Mouse (Mus musculus): ENCODE results near the gene Ccdc62.

Ccdc62 gene

DNA sequence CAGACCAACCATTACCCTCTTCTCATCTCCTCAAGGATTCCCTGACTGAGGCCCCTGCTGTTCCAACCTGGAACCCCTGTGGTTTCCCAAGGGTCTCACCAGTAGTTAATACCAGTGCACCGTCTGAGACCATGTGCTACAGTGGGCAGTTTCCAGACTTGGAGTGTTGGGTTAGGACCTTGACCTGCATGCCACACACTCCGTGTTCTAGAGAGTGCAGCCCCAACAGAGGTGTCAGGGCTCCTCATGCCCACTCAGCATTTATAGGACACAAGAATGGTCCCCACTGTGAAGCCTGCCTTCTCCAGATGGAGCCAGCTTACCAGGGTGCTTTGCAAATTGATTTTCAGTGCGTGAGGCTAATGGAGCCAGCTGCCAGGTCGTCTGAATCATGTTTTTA is 72.9 kb downstream of the Ccdc62 start:
- DNase-seq (ENCODE audit: low spot score), result no peak

DNA sequence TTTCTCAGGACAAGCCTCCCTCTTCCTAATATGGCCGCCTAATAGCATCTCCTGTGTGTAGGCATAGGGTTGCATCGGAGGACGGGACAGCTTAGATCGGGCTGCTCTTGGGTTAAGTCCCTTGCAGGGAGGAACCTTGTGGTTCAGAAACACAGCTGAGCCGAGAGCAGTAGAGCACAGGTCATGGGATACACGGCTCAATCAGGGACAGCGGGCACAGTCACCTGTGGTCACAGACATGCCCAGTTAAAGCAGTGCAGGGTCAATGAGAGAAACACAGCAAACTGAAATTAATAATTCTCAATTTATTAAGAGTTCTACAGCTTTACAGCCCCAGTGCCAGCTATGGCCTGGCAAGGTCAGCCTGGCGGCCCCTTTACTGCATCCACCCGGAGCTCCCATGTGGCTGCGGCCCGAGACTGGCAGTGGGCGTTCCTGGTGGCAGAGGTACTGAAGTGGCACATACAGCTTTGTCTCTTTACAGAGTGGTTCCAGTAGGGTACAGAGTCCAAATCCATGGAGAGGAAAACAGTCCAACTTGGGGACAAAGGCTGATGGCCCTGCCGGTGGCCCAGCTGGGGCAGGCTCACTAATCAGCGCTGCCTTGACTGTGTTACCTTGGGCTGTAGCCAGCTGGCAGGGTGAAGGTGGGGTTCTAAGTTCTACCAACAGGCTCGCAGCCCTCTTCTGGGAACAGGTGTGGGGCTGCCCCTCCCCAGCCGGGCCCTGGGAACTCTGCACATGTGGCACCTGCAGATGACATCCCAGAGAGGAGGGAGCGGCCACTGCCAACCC is 74.1 kb downstream of the Ccdc62 start:
- no peak for DNase-seq (ENCODE audit: low spot score)

DNA sequence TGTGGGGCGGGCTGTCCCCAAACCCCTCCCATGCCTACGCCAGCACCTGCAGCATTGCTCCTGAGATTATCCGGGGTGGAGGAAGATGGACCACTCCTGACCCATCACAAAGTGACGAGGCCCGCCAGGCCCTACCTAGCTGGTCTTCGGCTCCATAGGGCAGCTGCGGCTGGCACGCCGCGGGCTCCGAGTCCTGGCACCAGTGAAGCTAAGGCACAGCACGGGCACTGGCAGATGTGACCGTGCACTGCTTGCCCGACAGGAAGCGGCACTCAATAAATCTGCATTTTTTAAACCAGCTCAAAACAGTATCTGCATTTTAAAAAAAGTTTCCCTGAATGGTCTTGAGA is 74.6 kb downstream of the Ccdc62 start:
- no peak for DNase-seq (ENCODE audit: low spot score)

DNA sequence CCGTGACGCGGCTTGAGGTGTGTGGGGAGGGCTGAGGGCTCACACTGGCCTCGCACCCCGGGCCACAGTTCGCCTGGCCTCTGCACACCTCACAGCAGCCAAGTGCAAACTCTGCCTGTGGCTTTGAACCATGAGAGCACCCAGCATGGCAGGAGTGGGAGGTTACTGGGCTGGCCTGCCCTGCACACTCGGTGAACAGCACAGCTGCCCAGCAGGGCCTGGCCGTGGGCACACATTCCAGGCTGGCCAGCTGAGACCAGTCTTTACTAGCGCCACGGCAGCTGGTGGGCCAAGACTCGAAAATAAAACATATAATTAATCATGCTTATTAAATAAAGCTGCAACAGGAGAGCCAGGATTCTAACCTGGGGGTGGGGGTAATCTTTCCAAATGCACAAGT is 75.1 kb downstream of the Ccdc62 start:
- DNase-seq (ENCODE audit: low spot score), result no peak

DNA sequence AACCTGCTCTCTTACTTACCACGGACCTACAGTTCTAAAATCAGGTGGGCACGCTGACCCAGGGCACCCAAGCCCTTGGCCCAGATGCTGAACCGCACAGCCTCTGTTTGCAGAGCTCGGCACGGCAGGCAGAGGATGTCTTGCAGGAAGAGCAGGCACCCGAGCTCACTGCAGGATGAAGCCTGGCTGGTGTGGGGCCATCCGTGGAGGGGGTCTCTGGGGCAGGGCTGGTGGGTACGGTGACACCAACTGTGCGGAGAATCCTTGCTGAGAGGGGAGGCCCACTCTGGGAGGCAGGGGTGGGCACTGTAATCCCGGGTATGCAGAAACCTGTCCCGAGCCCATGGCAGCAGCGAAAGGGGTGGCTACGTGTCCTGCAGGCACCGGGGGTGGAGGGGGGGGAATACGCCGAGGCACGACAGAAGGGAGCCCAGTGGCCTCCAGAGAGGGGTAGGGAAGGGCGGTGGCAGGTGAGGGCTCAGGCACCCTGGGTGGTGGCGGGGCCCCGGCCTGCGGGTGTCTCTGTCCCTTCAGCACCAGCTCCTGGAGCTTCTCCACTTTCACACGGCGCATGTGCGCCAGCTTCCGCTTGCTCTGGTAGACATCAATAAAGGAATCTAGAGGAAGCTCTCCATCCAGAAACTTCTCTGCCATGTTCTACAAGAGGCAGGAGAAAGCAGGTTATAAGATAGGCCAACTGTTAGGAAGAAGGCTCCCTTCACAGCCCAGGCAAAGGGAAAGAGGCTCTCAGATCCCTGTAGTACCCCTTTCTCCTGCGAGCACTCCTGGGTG is 75.8 kb downstream of the Ccdc62 start:
- no peak for DNase-seq (ENCODE audit: low spot score)

DNA sequence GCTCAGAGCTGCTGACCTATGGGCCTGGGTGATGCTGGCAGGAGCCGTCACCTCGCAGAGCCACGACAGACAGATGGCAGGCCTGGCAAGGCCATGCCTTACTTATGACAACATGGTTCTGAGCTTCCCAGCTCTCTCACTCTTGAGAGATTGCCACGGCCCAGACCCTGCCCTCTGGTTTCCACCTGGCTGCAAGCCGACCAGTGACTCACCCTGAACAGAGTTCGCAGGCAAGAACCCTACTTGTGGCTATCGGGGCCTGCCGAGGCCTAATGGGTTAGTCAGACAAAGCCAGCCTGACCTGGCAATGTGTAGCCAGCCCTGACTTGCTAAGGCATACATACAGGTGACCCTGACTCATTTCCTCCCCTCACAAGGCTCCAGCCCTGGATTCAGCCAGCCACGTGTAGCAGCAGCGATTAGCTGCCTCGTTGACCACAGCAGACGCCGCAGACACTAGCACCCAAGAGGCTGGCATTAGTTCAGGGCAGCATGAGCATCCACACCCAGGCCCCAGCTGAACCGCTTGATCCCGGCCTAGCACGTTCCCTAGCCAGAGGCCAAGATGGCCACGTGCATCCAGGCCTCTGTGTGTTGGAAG is 76.5 kb downstream of the Ccdc62 start:
- DNase-seq (ENCODE audit: low spot score), result peak; percentile 70

DNA sequence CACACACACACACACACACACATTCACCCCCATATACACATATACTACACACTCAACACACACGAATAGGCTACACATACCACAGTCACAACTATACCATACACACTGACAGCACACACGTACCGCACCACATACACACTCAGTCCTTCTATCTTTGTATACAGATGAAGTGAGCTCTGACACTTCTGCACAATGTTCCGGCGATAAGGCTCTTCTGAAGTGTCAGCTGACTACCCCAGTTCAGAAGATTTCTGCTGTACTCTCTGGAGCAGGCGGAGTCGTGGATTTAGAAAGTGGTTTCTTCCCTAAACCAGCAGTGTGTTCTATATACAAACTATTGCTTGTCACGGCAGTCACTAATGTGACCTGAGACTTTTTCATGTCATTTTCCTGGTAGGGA is 79.6 kb downstream of the Ccdc62 start:
- no peak for DNase-seq (ENCODE audit: low spot score)

DNA sequence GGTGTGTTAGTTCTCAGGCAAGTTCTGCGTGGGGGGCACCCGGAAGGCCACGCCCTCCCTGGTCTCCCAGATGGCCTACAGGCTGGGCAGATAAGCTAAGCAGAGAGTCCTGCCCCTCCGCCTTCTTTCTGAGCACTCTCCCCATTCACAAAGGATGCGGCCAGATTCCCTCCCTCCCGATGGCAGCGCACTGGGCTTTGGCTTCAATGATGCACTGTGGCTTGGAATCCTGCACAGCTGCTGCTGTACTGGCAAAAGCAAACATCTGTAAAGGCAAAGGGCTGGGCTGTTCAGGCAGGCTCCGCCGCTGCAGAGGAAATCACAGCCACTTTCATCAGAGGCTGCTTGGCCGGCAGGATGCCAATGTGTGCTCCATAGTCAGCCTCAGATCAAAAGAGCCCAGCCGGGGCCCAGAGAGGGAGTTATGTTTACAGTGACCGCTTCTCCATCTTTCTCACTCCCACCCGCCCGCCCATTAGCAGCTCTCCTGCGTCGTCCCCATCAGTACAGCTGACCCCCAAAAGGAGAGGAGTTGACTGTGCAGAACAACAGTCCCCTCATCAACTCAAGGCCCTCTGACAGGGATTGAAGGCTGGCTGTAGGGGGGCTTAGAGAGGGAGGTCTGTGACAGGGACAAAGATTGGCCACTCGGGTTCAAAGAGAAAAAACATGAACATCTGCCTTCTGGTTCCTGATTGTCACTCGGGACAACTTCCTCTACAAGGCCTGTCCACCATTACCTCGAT is 80.6 kb downstream of the Ccdc62 start:
- DNase-seq (ENCODE audit: low spot score), result peak; percentile 49

DNA sequence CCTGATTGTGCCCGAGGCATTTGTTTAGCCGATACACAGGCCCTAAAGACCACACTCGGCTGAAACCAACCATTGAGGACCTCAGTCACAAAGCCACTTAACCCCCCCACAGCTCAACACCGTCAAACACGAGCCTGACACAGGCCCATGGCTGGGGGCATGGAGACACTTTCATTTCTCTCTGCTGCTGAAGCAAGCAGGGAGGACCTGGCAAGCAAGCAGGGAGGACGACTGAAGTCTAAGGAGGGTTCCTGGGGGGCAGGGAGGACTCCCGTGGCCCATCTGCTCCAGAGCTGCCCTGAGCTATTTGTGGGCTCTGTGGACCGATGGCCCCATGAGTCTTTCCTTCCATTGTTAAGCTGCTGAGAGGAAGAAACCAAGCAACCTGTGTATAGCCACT is 81.4 kb downstream of the Ccdc62 start:
- no peak for DNase-seq (ENCODE audit: low spot score)

DNA sequence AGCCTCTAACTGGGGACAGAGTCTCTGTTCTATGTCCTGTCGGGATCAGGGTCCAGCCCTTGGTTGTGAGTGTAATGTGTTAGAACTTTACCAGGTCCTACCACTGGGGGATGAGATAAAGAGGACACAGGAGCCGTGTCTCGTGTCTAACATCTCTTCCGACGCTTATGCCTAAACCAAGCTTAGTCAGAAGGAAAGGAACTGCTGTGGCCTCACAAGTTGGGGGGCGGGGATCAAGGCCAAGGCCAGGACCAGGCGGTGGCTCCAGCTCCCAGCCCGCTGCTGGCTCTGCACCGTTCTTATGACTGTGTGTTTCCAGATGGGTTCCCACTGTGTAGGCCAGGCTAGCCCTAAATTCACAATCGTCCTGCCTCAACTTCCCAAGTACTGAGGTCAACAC is 82.4 kb downstream of the Ccdc62 start:
- no peak for DNase-seq (ENCODE audit: low spot score)

DNA sequence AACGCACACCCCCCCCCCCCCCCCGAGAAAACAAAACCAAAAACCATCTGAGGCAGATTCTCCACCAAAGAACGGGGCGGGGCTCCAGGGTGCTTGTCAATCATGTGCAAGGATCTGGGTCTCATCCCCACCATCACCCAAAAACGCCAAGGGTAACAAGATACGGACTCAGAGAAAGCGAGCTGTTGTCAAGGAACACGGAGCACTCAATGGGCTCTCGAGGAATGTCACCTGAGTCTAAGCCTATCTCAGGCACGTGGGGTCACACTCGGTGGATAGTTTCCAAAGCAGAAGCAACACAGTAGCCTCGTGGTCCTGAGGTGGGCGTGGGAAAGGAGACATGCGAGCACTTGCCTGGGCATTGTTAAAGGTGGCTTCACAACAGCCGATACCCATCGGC is 83.3 kb downstream of the Ccdc62 start:
- no peak for DNase-seq (ENCODE audit: low spot score)

DNA sequence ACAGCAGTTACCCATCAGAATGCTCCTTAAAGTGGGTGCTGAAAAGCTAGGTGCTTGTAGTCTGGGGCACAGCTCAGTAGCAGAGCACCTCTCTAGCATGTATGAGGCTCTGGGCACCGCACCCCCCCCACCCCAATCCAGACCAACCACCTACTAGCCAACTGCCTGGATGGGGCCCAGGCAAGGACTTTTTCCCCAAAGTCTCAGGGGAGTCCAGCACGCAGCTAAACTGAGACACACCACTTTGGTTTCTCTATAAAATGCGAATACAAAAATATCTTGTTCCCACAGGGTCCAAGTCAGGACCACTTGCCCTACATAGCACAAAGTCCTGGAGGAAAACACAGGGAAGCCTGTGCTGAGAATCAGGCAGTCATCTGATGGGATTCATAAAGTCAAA is 83.7 kb downstream of the Ccdc62 start:
- DNase-seq (ENCODE audit: low spot score), result no peak

DNA sequence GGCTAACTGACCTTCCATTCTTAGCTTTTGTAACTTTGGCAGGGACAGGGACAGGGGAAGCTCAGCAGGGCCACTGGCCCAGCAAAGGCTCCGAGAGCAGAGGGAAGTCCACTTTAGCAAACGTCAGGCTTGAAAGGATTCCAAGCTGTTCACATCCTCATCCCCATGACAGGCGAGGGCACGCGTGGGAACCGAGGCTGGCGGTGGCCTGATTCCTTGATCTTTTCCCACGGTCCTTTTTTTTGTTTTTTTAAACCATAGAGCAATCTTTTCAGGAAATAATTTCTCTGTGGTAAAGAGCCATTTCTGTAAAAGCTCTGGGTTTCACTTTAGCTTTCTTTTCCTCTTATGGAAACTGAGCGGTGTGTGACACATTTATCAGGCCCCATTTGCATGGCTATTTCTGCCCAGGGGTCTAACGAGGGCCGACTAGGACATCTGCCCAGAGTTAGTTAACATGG is 84.3 kb downstream of the Ccdc62 start:
- no peak for DNase-seq (ENCODE audit: low spot score)

DNA sequence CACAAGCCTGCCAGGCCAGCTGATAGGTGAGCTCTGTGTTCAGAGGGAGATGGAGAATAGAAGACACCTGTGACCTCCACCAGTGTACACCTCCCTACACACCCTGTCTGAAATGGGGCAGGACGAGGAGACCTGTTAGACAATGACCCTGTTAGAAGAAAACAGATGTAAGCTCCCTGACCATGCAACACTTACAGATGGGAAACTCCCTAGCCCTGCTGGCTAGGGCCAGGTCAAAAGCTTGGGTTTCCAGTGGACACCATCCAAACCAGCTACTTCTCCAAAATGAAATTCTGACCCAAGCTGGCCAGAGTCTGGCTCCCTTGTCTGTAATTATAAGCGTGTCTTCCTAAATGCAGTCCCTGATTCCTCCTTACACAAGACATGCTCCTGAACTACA is 85.2 kb downstream of the Ccdc62 start:
- no peak for DNase-seq (ENCODE audit: low spot score)

DNA sequence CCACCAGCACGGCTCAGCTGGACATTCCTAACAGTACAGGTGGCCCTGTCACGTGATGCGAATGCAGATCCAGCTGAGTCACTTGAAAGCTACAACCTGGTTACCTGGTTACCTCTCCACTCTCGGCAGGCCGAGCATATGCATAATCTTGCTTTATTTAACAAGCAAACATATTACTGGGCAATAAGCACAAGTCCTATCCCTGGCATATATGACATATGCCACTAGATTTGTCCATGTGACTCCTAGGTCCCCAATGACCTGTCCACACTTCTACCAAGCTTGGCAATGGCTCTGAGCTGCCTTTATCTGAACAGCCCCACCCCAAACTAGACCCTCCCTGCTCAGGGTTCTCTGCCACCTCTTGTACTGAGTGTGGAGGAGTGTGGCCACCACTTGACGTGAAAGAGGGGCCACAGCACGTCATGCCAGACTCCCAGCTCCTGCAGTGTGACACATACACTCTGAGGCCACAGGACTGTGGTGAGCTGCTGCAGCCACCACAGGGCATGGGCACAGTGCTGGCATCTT is 85.9 kb downstream of the Ccdc62 start:
- no peak for DNase-seq (ENCODE audit: low spot score)

DNA sequence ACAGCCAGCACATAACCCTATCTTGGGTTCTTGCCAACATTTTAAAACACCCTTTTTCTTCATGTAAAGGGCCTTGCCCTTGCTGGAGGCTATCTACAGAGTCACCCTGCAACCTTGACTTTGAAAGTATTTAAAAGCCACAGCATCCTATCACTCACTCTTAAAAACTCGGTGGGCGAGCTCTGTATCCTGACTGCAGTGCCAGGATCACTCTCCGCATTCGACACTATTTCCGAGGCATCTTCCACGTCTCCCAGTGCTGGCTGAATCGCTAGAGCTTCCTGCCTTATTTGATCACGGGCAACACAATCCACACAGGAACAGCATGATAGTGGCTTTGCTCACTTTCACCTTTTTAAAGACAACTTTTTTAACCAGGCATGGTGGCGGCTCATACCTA is 87.5 kb downstream of the Ccdc62 start:
- no peak for DNase-seq (ENCODE audit: low spot score)

DNA sequence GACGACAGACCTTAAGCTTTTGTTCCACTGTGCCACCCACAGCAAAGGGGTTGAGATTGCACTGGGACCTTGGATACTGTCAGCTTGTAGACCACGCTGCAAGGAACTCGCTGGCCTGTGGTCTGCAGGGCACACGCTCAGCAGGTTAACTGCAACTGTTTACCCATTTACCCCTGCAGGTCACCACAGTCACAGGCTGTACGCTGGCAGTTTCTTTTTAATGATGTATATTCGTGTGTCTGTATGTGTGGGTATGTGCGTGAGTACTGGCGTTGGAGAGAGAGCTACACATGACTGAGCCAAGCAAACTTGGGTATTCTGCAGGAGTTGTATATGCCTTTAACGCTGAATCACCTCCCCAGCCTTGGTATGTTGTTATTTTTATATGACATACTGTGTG is 88.2 kb downstream of the Ccdc62 start:
- DNase-seq (ENCODE audit: low spot score), result no peak
